ENCODE assay signal across 8 mouse cellular contexts in the genomic region with DNA sequence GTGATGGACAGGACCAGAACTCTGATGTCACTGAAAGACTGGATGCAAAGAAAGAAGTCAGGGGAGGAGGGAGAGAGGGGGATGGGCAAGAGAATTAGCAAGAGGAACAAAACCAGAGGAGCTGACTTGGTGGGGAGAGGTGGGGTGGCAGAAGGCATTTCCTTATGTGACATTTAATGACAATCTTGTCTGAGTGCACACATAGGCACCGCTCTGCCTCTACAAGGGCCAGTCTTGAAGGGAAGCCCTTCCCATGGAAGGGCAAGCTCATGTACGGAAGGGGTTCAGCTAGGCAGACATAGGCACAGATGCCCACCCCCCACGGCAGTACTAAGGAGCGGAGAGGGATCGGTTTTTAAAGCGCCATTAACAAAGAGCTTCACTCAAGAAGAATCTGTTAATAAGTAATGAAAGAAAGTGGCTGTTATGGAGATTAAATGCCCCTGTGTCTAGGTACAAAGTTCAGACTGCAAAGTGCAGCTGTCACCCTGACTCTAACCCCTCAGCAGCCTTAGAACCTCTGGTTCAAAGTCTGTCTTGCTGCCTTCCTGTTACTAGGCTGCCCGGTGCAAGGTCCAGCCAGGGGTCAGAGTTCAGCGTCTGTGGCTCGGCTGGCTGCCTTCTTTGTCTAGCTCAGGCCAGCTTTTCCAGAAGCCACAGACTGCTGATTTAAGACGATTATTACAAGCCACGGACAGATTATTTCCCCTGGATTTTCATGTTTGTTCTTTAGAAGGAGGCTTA.
A peak's percentile ranks its signal among the peaks of the same experiment; 100 is the strongest.
DNase-seq lines count a peak whose midpoint lies in the region; ATAC-seq lines count a peak whose summit lies in the region.

No protein-coding gene starts in this region.

- no peak overlapping the region for H3K9ac ChIP-seq in hindbrain, embryonic 11.5 days (ENCODE audit: low read depth, low read length)
- no peak overlapping the region for H3K9ac ChIP-seq in limb, embryonic 11.5 days (ENCODE audit: low read length)

- ATAC-seq in hindbrain, embryonic 11.5 days (ENCODE audit: low FRiP score), result peak; percentile 74
- peak; percentile 68; the same call in 1 of the 2 replicates for ATAC-seq in limb, embryonic 11.5 days (ENCODE audit: insufficient number of reproducible peaks, low FRiP score, low TSS enrichment, low read depth)

- no peaks in the 10 kb centered on the region for H3K9me3 ChIP-seq in hindbrain, embryonic 11.5 days (ENCODE audit: control insufficient read depth, low read length)
- no peaks in the 10 kb centered on the region for H3K9me3 ChIP-seq in limb, embryonic 11.5 days (ENCODE audit: control insufficient read depth, low read length)

- peak; percentile 26 for DNase-seq in ovary, postnatal 36 days (ENCODE audit: low spot score)
- no peak for DNase-seq in ovary, postnatal 14 days (ENCODE audit: low spot score)
- DNase-seq in hindbrain, embryonic 11.5 days (ENCODE audit: low spot score), result peak; percentile 54
- DNase-seq in limb, embryonic 11.5 days (ENCODE audit: low spot score), result peak; percentile 65
- DNase-seq in retina, embryonic 14.5 days (ENCODE audit: low spot score), result peak; percentile 74
- DNase-seq in layer of hippocampus, postnatal 36 days, result no peak
- no peak for DNase-seq in spleen, postnatal 36 days (ENCODE audit: low spot score in 2 of 2)
- DNase-seq in natural killer cell, adult 2 months (ENCODE audit: low spot score in 2 of 2), result no peak

- H3K36me3 ChIP-seq in hindbrain, embryonic 11.5 days (ENCODE audit: control insufficient read depth, insufficient read depth, low read length), result no peaks in the 10 kb centered on the region
- H3K36me3 ChIP-seq in limb, embryonic 11.5 days (ENCODE audit: control insufficient read depth, insufficient read depth, low read length), result no peaks in the 10 kb centered on the region

- no peak overlapping the region for H3K4me3 ChIP-seq in hindbrain, embryonic 11.5 days (ENCODE audit: low read depth, low read length)
- no peak overlapping the region for H3K4me3 ChIP-seq in limb, embryonic 11.5 days (ENCODE audit: low read depth, low read length)

- H3K27me3 ChIP-seq in hindbrain, embryonic 11.5 days (ENCODE audit: control insufficient read depth, insufficient read depth, low read length), result no peaks in the 10 kb centered on the region
- H3K27me3 ChIP-seq in limb, embryonic 11.5 days (ENCODE audit: control insufficient read depth, insufficient read depth, low read length), result no peaks in the 10 kb centered on the region

- H3K4me2 ChIP-seq in hindbrain, embryonic 11.5 days (replicated peaks; ENCODE audit: low read depth, low read length), result no peak overlapping the region; the same call in 1 of the 2 replicates
- no peak overlapping the region for H3K4me2 ChIP-seq in limb, embryonic 11.5 days (ENCODE audit: low read depth, severe bottlenecking)

- H3K27ac ChIP-seq in hindbrain, embryonic 11.5 days (ENCODE audit: low read depth, low read length), result no peak overlapping the region
- H3K27ac ChIP-seq in limb, embryonic 11.5 days (replicated peaks; ENCODE audit: low read depth, low read length), result no peak overlapping the region

- 0 out of 2 replicates have a peak, but pooled peaks cover 2% of the 10 kb centered on the region for H3K4me1 ChIP-seq in hindbrain, embryonic 11.5 days (replicated peaks; ENCODE audit: control insufficient read depth, insufficient read depth, low read length)
- H3K4me1 ChIP-seq in limb, embryonic 11.5 days (ENCODE audit: control insufficient read depth, insufficient read depth, low read length), result 0 out of 2 replicates have a peak, but pooled peaks cover 7% of the 10 kb centered on the region

- WGBS in hindbrain, embryonic 11.5 days, result 12% methylated on average over 11 of the region's 11 CpGs
- 11% methylated on average over 11 of the region's 11 CpGs for WGBS in limb, embryonic 11.5 days

Comparison
In these comparisons a context has a peak if more than half of its experiments do, and no peak if none do; other contexts are left out.
1. DNase-seq: peak in ovary, postnatal 36 days (single experiment), hindbrain, embryonic 11.5 days (single experiment), limb, embryonic 11.5 days (single experiment) and retina, embryonic 14.5 days (single experiment); none in ovary, postnatal 14 days (single experiment), layer of hippocampus, postnatal 36 days (0 of 2), spleen, postnatal 36 days (0 of 2) and natural killer cell, adult 2 months (0 of 2).